Mouse (Mus musculus) kidney, adult 2 months (tissue): ENCODE measurements at regions not wholly inside any gene's neighbourhood (a gene's known extent, or its start where the extent isn't known, plus 50 kb on each side); places are given as distances from the start of the nearest gene placed in this dataset.

ENCODE experiments used
- CTCF ChIP-seq: fragments of 200-500 bp; conservative IDR thresholded peaks from 2 replicates; pipeline ENCODE4 v1.5.1; 2011; ENCODE audit warnings: low read depth, mild to moderate bottlenecking, control low read depth, low read length, moderate library complexity, mixed read lengths; ENCODE audit not compliant: insufficient read depth, insufficient read length
- POLR2A ChIP-seq: fragments of 200-500 bp; IDR thresholded peaks from one replicate; pipeline ENCODE4 v1.6.1; 2011; ENCODE audit warnings: low read depth, low read length, control low read depth

DNA sequence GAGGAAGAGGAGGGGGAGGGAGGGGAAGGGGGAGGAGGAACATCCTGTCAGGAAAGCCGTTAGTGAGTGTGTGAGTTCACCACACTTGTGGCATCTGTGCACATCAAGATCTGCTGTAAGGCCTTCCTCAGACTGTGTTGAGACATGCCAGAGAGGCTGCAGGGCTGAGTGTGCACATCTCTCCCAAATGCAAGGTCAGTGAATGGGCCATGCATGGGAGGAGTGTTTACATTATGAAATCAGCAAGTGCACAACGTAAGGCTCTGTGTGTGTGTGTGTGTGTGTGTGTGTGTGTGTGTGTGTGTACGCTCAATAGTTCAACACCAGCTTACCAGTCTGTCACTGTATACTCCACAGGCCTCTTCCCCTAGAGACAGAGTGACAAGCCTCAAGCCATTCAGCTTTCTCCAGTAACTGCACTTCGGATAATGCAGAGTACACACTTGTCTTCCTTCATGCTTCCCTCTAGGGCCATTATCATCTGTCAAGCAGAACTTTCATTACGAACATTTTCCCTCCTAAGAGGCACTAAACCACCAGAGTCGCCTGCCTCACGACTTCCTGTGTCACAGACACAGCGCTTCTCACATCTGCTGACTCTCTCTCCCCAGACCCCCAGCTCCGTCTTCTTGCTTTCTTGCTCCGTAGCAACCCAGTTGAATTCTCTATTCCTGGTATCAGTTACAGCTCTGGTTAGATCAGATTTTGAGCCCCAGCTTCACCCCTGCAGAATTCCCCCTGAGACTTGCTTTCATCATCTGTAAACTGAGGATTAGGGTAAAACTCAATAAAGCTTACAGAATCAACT is 368.4 kb downstream of the Cd83 start:
- no peak for TF ChIP-seq POLR2A
- TF ChIP-seq CTCF: no peak
